Mouse (Mus musculus) T-helper 2 cell (primary cell): Measurements from ENCODE around the gene Gm10100.
"Not testable (repeated sequence)": the region's sequence is repeated elsewhere in the genome, so short reads cannot be mapped to it uniquely, and the experiment has no call there.

Experiments
- in situ Hi-C: fragments of 300-600 bp; cut with MboI, MseI; formaldehyde crosslinking; loops from one replicate; pipeline ENCODE4 v1.15.1; 2025; ENCODE audit warnings: high pct_unique_total_duplicates

The Gm10100 gene

GRCm38 (mm10) chr10:77752312-77752711, 26.0 kb downstream of the Gm10100 start:
- in situ Hi-C loops: not testable (repeated sequence)

- in situ Hi-C loops: no loop called here
Measured at GRCm38 (mm10) chr10:77753448-77753847, 27.2 kb downstream of the Gm10100 start.

- in situ Hi-C loops: not testable (repeated sequence)
Measured at GRCm38 (mm10) chr10:77759582-77759981, 33.3 kb downstream of the Gm10100 start, which contains the start of gene Gm3233. Gene Gm3233, minus strand, starts transcription at chr10:77759682.

GRCm38 (mm10) chr10:77769727-77770126, 43.4 kb downstream of the Gm10100 start:
- in situ Hi-C loops: no loop called here

- in situ Hi-C loops: not testable (repeated sequence)
Measured at GRCm38 (mm10) chr10:77771225-77771624, 44.9 kb downstream of the Gm10100 start, which contains the start of gene Gm3238. Gene Gm3238, minus strand, starts transcription at chr10:77771325.

GRCm38 (mm10) chr10:77772142-77772541, 45.9 kb downstream of the Gm10100 start:
- in situ Hi-C loops: not testable (repeated sequence)
